In the genomic region with DNA sequence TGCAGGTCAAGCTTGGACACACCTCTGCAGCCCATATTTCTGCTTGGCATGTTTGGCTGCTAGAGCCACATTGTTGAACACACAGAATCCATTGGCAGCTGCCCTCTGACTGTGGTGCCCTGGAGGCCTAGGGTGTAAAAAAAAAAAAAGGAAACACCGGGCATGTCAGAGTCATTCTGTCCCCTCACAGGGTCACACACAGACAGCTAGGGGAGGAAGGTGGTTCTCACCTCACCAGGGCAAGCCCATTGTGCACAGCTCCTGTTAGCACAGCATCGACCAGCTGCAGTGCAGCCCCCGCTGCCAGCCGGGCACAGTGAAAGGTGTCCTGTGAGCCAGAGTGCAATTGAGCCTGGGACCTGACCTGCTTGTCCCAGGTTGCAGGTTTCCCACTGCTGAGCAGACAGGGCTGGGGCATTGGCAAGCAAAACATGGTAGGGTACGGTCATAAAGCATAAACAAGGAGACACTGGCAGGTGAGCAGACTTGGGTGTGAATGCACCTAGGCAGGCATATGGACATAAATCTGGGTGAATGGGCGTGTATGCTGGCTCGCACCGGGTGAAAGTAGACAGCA, we compare ENCODE assay signal across 8 mouse cellular contexts. TPM values are rescaled to one million over a fixed set of nuclear protein-coding genes. Genes with fewer than 3 reads are reported as not detected.
DNase-seq lines count a peak whose midpoint lies in the region; ATAC-seq and TF ChIP-seq lines count a peak whose summit lies in the region.

No protein-coding gene starts in this region.

- no peak for TF ChIP-seq POLR2A in myocyte (IDR thresholded peaks at IDR 0.05; ENCODE audit: insufficient read length, low read depth)

- peak overlapping the region; percentile 8 for H3ac ChIP-seq in myocyte (ENCODE audit: control insufficient read depth, insufficient read length)

- 82% methylated on average over 8 of the region's 8 CpGs for WGBS in kidney, embryonic 14.5 days
- WGBS in embryonic facial prominence, embryonic 12.5 days = 89% methylated on average over 8 of the region's 8 CpGs
- 83% methylated on average over 8 of the region's 8 CpGs for WGBS in intestine, embryonic 14.5 days

- H3K4me3 ChIP-seq in kidney, embryonic 14.5 days (ENCODE audit: low read length) = peak overlapping the region; percentile 62
- H3K4me3 ChIP-seq in embryonic facial prominence, embryonic 12.5 days = peak overlapping the region; percentile 59
- 0 out of 2 replicates have a peak overlapping the region, but pooled peaks have one; percentile 71 for H3K4me3 ChIP-seq in intestine, embryonic 14.5 days (ENCODE audit: low read depth, low read length)
- peak overlapping the region; percentile 42 for H3K4me3 ChIP-seq in myocyte

- ATAC-seq in kidney, embryonic 14.5 days (ENCODE audit: low FRiP score, low TSS enrichment) = no peak
- no peak for ATAC-seq in embryonic facial prominence, embryonic 12.5 days (ENCODE audit: insufficient number of reproducible peaks, insufficient read depth, low FRiP score, low TSS enrichment)
- ATAC-seq in intestine, embryonic 14.5 days (replicated peaks; ENCODE audit: low FRiP score, low TSS enrichment, low read depth) = no peak
- no peak for ATAC-seq in monocyte, adult 5-6 weeks (replicated peaks; ENCODE audit: insufficient number of reproducible peaks, low FRiP score, low TSS enrichment, poor library complexity, severe bottlenecking)

- H3K79me2 ChIP-seq in myocyte (ENCODE audit: control insufficient read depth, insufficient read depth) = peaks cover 3% of the 10 kb centered on the region

- H3K27me3 ChIP-seq in kidney, embryonic 14.5 days (ENCODE audit: control insufficient read depth, insufficient read depth, low read length) = no peaks in the 10 kb centered on the region
- H3K27me3 ChIP-seq in embryonic facial prominence, embryonic 12.5 days = no peaks in the 10 kb centered on the region
- no peaks in the 10 kb centered on the region for H3K27me3 ChIP-seq in intestine, embryonic 14.5 days (replicated peaks; ENCODE audit: control insufficient read depth, insufficient read depth, low read length)
- H3K27me3 ChIP-seq in myocyte (ENCODE audit: control insufficient read depth, insufficient read depth, insufficient read length) = no peaks in the 10 kb centered on the region

- H3K4me2 ChIP-seq in kidney, embryonic 14.5 days (replicated peaks; ENCODE audit: low read depth, low read length) = peak overlapping the region; percentile 72
- peak overlapping the region; percentile 82 for H3K4me2 ChIP-seq in embryonic facial prominence, embryonic 12.5 days (replicated peaks)
- H3K4me2 ChIP-seq in intestine, embryonic 14.5 days (ENCODE audit: low read length) = peak overlapping the region; percentile 82
- peak overlapping the region; percentile 97 for H3K4me2 ChIP-seq in myocyte (ENCODE audit: low read depth)

- no peak for DNase-seq in kidney, adult 11 months
- no peak for DNase-seq in intestine, embryonic 14.5 days (ENCODE audit: low spot score)
- no peak for DNase-seq in frontal cortex, adult 2 months (ENCODE audit: extremely low spot score in 1 of 2, low spot score in 1 of 2)
- no peak for DNase-seq in embryo, embryonic 10 days (ENCODE audit: low spot score)

- H3K4me1 ChIP-seq in kidney, embryonic 14.5 days (ENCODE audit: control insufficient read depth, insufficient read depth, low read length) = peaks cover 16% of the 10 kb centered on the region; the same call in 1 of the 2 replicates
- peaks cover 17% of the 10 kb centered on the region for H3K4me1 ChIP-seq in embryonic facial prominence, embryonic 12.5 days
- H3K4me1 ChIP-seq in intestine, embryonic 14.5 days (replicated peaks; ENCODE audit: control insufficient read depth, insufficient read depth, low read length) = peaks cover 16% of the 10 kb centered on the region

- no peak overlapping the region for H3K27ac ChIP-seq in kidney, embryonic 14.5 days (ENCODE audit: low read depth, low read length)
- H3K27ac ChIP-seq in embryonic facial prominence, embryonic 12.5 days = no peak overlapping the region
- no peak overlapping the region for H3K27ac ChIP-seq in intestine, embryonic 14.5 days (ENCODE audit: low read depth)

- no peaks in the 10 kb centered on the region for H3K36me3 ChIP-seq in kidney, embryonic 14.5 days (ENCODE audit: control insufficient read depth, insufficient read depth, low read length)
- no peaks in the 10 kb centered on the region for H3K36me3 ChIP-seq in embryonic facial prominence, embryonic 12.5 days
- H3K36me3 ChIP-seq in intestine, embryonic 14.5 days (ENCODE audit: control insufficient read depth, insufficient read depth, low read length) = 0 out of 2 replicates have a peak, but pooled peaks cover 11% of the 10 kb centered on the region
- peaks cover 5% of the 10 kb centered on the region for H3K36me3 ChIP-seq in myocyte (ENCODE audit: control insufficient read depth, insufficient read depth)

- H3K9me3 ChIP-seq in kidney, embryonic 14.5 days (ENCODE audit: control insufficient read depth, low read length) = no peaks in the 10 kb centered on the region
- no peaks in the 10 kb centered on the region for H3K9me3 ChIP-seq in embryonic facial prominence, embryonic 12.5 days
- H3K9me3 ChIP-seq in intestine, embryonic 14.5 days (ENCODE audit: control insufficient read depth, low read length) = no peaks in the 10 kb centered on the region

- peak overlapping the region; percentile 65; the same call in 1 of the 2 replicates for H3K9ac ChIP-seq in kidney, embryonic 14.5 days (ENCODE audit: low read depth, low read length)
- peak overlapping the region; percentile 61 for H3K9ac ChIP-seq in embryonic facial prominence, embryonic 12.5 days
- H3K9ac ChIP-seq in intestine, embryonic 14.5 days (ENCODE audit: low read length) = no peak overlapping the region

TF ChIP-seq in myocyte, 11 proteins besides CTCF, POLR2A, EP300 and RAD21:
- no peak for TF ChIP-seq E2F4 (IDR thresholded peaks at IDR 0.05; ENCODE audit: insufficient read depth)
- no peak for TF ChIP-seq CEBPB (IDR thresholded peaks at IDR 0.05; ENCODE audit: insufficient read depth, poor library complexity, severe bottlenecking)
- TF ChIP-seq TCF3 (IDR thresholded peaks at IDR 0.05; ENCODE audit: insufficient read length, low read depth) = no peak
- TF ChIP-seq REST (IDR thresholded peaks at IDR 0.05; ENCODE audit: insufficient read depth, insufficient read length) = no peak
- no peak for TF ChIP-seq USF1 (IDR thresholded peaks at IDR 0.05; ENCODE audit: low read depth)
- no peak for TF ChIP-seq MYOD1 (IDR thresholded peaks at IDR 0.05; ENCODE audit: control insufficient read depth in 1 of 3, insufficient read length in 2 of 3, low read depth in 2 of 3)
- TF ChIP-seq POLR2AphosphoS2 (IDR thresholded peaks at IDR 0.05; ENCODE audit: insufficient read length, low read depth) = no peak
- TF ChIP-seq MYOG (IDR thresholded peaks at IDR 0.05; ENCODE audit: control insufficient read depth in 1 of 3, insufficient read depth in 1 of 3, insufficient read length in 2 of 3, low read depth in 2 of 3) = no peak
- TF ChIP-seq MAX (IDR thresholded peaks at IDR 0.05; ENCODE audit: low read depth) = no peak
- TF ChIP-seq TCF12 (IDR thresholded peaks at IDR 0.05; ENCODE audit: insufficient read depth, poor library complexity, severe bottlenecking) = no peak

RNA-seq across cellular contexts. Expression of gene Hdac10, which starts 1.0 kb away (rescaled TPM):
- polyA plus RNA-seq in kidney, embryonic 14.5 days (2014; fragmentation: Nextera tagmentation; extraction: Ambion mirVana) = 9.2 and 12.9 TPM in 2 replicates
- polyA plus RNA-seq in embryonic facial prominence, embryonic 12.5 days (2016; fragmentation: Nextera tagmentation; extraction: Ambion mirVana) = 20.1 and 21.6 TPM in 2 replicates
- 18.3 and 20.3 TPM in 2 replicates for polyA plus RNA-seq in intestine, embryonic 14.5 days (2014; fragmentation: Nextera tagmentation; extraction: Ambion mirVana)
- 11.7 TPM for polyA plus RNA-seq in myocyte (2012; fragmentation: generic; extraction: Trizol)
- polyA plus RNA-seq in frontal cortex, adult 2 months (2012; rRNA removed) = 24.9 and 28.9 TPM in 2 replicates
- total RNA-seq in monocyte, adult 5-6 weeks (2017) = 19.4 to 24.3 TPM (median 20.6 TPM) in 3 replicates

RNA-seq across cellular contexts. Expression of gene Tubgcp6, which starts 4.5 kb away (rescaled TPM):
- 10.9 and 21.0 TPM in 2 replicates for polyA plus RNA-seq in kidney, embryonic 14.5 days (2014; fragmentation: Nextera tagmentation; extraction: Ambion mirVana)
- polyA plus RNA-seq in embryonic facial prominence, embryonic 12.5 days (2016; fragmentation: Nextera tagmentation; extraction: Ambion mirVana) = 20.7 and 23.8 TPM in 2 replicates
- polyA plus RNA-seq in intestine, embryonic 14.5 days (2014; fragmentation: Nextera tagmentation; extraction: Ambion mirVana) = 16.0 and 16.5 TPM in 2 replicates
- polyA plus RNA-seq in myocyte (2012; fragmentation: generic; extraction: Trizol) = 15.0 TPM
- 37.4 and 39.8 TPM in 2 replicates for polyA plus RNA-seq in frontal cortex, adult 2 months (2012; rRNA removed)
- 11.0 to 27.3 TPM (median 26.4 TPM) in 3 replicates for total RNA-seq in monocyte, adult 5-6 weeks (2017)

RNA-seq across cellular contexts. Expression of gene Mapk12, which starts 13.1 kb away (rescaled TPM):
- polyA plus RNA-seq in kidney, embryonic 14.5 days (2014; fragmentation: Nextera tagmentation; extraction: Ambion mirVana) = 20.8 and 23.4 TPM in 2 replicates
- 7.5 and 7.6 TPM in 2 replicates for polyA plus RNA-seq in embryonic facial prominence, embryonic 12.5 days (2016; fragmentation: Nextera tagmentation; extraction: Ambion mirVana)
- 4.5 and 5.1 TPM in 2 replicates for polyA plus RNA-seq in intestine, embryonic 14.5 days (2014; fragmentation: Nextera tagmentation; extraction: Ambion mirVana)
- 35.0 TPM for polyA plus RNA-seq in myocyte (2012; fragmentation: generic; extraction: Trizol)
- 20.2 and 22.9 TPM in 2 replicates for polyA plus RNA-seq in frontal cortex, adult 2 months (2012; rRNA removed)
- 0.39 to 5.8 TPM (median 3.7 TPM) in 3 replicates for total RNA-seq in monocyte, adult 5-6 weeks (2017)

RNA-seq across cellular contexts. Expression of gene Mapk11, which starts 22.0 kb away (rescaled TPM):
- polyA plus RNA-seq in kidney, embryonic 14.5 days (2014; fragmentation: Nextera tagmentation; extraction: Ambion mirVana) = 8.4 and 14.8 TPM in 2 replicates
- polyA plus RNA-seq in embryonic facial prominence, embryonic 12.5 days (2016; fragmentation: Nextera tagmentation; extraction: Ambion mirVana) = 14.0 and 16.4 TPM in 2 replicates
- 7.4 and 7.8 TPM in 2 replicates for polyA plus RNA-seq in intestine, embryonic 14.5 days (2014; fragmentation: Nextera tagmentation; extraction: Ambion mirVana)
- polyA plus RNA-seq in myocyte (2012; fragmentation: generic; extraction: Trizol) = 9.1 TPM
- polyA plus RNA-seq in frontal cortex, adult 2 months (2012; rRNA removed) = 53.3 and 61.1 TPM in 2 replicates
- 4.5 to 6.6 TPM (median 4.6 TPM) in 3 replicates for total RNA-seq in monocyte, adult 5-6 weeks (2017)

RNA-seq across cellular contexts. Expression of gene Selenoo, which starts 38.6 kb away (rescaled TPM):
- 18.8 and 21.4 TPM in 2 replicates for polyA plus RNA-seq in kidney, embryonic 14.5 days (2014; fragmentation: Nextera tagmentation; extraction: Ambion mirVana)
- polyA plus RNA-seq in embryonic facial prominence, embryonic 12.5 days (2016; fragmentation: Nextera tagmentation; extraction: Ambion mirVana) = 21.0 and 22.3 TPM in 2 replicates
- polyA plus RNA-seq in intestine, embryonic 14.5 days (2014; fragmentation: Nextera tagmentation; extraction: Ambion mirVana) = 19.4 and 20.8 TPM in 2 replicates
- 23.8 TPM for polyA plus RNA-seq in myocyte (2012; fragmentation: generic; extraction: Trizol)
- polyA plus RNA-seq in frontal cortex, adult 2 months (2012; rRNA removed) = 33.1 and 38.3 TPM in 2 replicates
- 13.1 to 23.8 TPM (median 16.3 TPM) in 3 replicates for total RNA-seq in monocyte, adult 5-6 weeks (2017)
